Mouse (Mus musculus) E14TG2a.4 (cell line): ENCODE data around the gene Nnmt.

ENCODE experiments used
- CTCF ChIP-seq: conservative IDR thresholded peaks from 2 replicates; pipeline ENCODE4 v1.5.1; 2014; ENCODE audit warnings: low read length
- NANOG ChIP-seq: IDR thresholded peaks from 2 replicates; pipeline ENCODE4 v1.6.1; 2014; ENCODE audit warnings: borderline replicate concordance, low read length, mixed read lengths
- POU5F1 ChIP-seq: IDR thresholded peaks from 2 replicates; pipeline ENCODE4 v1.6.1; 2014; ENCODE audit warnings: low read length, borderline replicate concordance

- TF ChIP-seq CTCF = no peak
- no peak for TF ChIP-seq NANOG
- no peak for TF ChIP-seq POU5F1
Measured at GRCm38 (mm10) chr9:48607417-48607816, 2.5 kb upstream of the Nnmt start.
